Mouse (Mus musculus): ENCODE data around the gene Cyp2u1.

Gene Cyp2u1

GRCm38 (mm10) chr3:131251601-131252000, 51.4 kb downstream of the Cyp2u1 start:
- no peak for DNase-seq

- no peak for DNase-seq
These were observed 52.0 kb downstream of the Cyp2u1 start for GRCm38 (mm10) chr3:131250978-131251377.

- DNase-seq: no peak
These were observed 52.7 kb downstream of the Cyp2u1 start for GRCm38 (mm10) chr3:131250283-131250682.

GRCm38 (mm10) chr3:131248444-131248843, 54.6 kb downstream of the Cyp2u1 start:
- DNase-seq: no peak

- DNase-seq: no peak
These were observed 55.2 kb downstream of the Cyp2u1 start for GRCm38 (mm10) chr3:131247851-131248250.

- DNase-seq: no peak
These were observed 55.6 kb downstream of the Cyp2u1 start for GRCm38 (mm10) chr3:131247447-131247846.

GRCm38 (mm10) chr3:131246579-131247046, 56.4 kb downstream of the Cyp2u1 start:
- peak; percentile 70 for DNase-seq

GRCm38 (mm10) chr3:131245766-131246578, 57.1 kb downstream of the Cyp2u1 start:
- DNase-seq: peak; percentile 67

All from kidney, adult 18-20 months (tissue).